Comparison of ENCODE assay signal across 8 mouse cellular contexts in the genomic region with DNA sequence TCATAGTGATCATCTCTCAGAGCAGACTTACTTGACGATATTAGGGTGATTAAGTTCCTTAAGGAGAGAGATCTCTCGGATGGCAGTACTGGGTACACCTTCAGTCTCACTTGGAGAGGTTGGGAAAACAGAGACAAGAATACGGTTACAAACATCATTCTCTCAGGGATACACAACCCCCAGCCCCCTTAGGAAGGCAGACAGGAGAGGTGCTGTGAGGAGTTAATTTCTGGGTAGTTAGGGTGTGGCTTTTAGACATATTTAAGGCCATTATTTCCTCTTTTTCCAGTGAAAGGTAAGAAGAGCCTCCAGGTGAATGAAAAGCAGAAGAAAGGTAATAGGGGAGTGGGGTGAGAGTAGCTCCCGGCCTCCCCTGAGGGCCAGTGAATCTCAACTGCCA. TPM values are rescaled to one million over a fixed set of nuclear protein-coding genes. Genes with fewer than 3 reads are reported as not detected.
DNase-seq lines count a peak whose midpoint lies in the region; ATAC-seq and TF ChIP-seq lines count a peak whose summit lies in the region.

A gene (plus strand): TSS at position 301 of the 400 bp plus-strand sequence.

- H3K27ac ChIP-seq in kidney, embryonic 16.5 days (ENCODE audit: low read length): peak within 1 kb of the TSS; percentile 99
- peak within 1 kb of the TSS; percentile 95 for H3K27ac ChIP-seq in embryonic facial prominence, embryonic 10.5 days (replicated peaks)
- H3K27ac ChIP-seq in intestine, embryonic 14.5 days (ENCODE audit: low read depth): peak within 1 kb of the TSS; percentile 98

- 3% methylated on average over 4 of the region's 4 CpGs for WGBS in kidney, embryonic 16.5 days
- 24% methylated on average over 4 of the region's 4 CpGs for WGBS in embryonic facial prominence, embryonic 10.5 days
- 13% methylated on average over 4 of the region's 4 CpGs for WGBS in intestine, embryonic 14.5 days

- no peak for ATAC-seq in kidney, embryonic 16.5 days (ENCODE audit: low FRiP score, low TSS enrichment)
- ATAC-seq in intestine, embryonic 14.5 days (replicated peaks; ENCODE audit: low FRiP score, low TSS enrichment, low read depth): no peak

- H3K9ac ChIP-seq in kidney, embryonic 16.5 days (replicated peaks; ENCODE audit: low read length): peak within 1 kb of the TSS; percentile 92
- peak within 1 kb of the TSS; percentile 89 for H3K9ac ChIP-seq in intestine, embryonic 14.5 days (ENCODE audit: low read length)

- no peaks in the 10 kb centered on the region for H3K9me3 ChIP-seq in kidney, embryonic 16.5 days (ENCODE audit: low read length)
- H3K9me3 ChIP-seq in embryonic facial prominence, embryonic 10.5 days: no peaks in the 10 kb centered on the region
- H3K9me3 ChIP-seq in intestine, embryonic 14.5 days (ENCODE audit: control insufficient read depth, low read length): no peaks in the 10 kb centered on the region

- H3K4me1 ChIP-seq in kidney, embryonic 16.5 days (ENCODE audit: insufficient read depth, low read length): peaks cover 25% of the 10 kb centered on the region
- peaks cover 33% of the 10 kb centered on the region for H3K4me1 ChIP-seq in embryonic facial prominence, embryonic 10.5 days
- peaks cover 18% of the 10 kb centered on the region for H3K4me1 ChIP-seq in intestine, embryonic 14.5 days (replicated peaks; ENCODE audit: control insufficient read depth, insufficient read depth, low read length)

- no peak for TF ChIP-seq POLR2A in myocyte (IDR thresholded peaks at IDR 0.05; ENCODE audit: insufficient read length, low read depth)

- H3ac ChIP-seq in myocyte (ENCODE audit: control insufficient read depth, insufficient read length): peak within 1 kb of the TSS; percentile 3

- peaks cover 35% of the 10 kb centered on the region for H3K36me3 ChIP-seq in kidney, embryonic 16.5 days (ENCODE audit: insufficient read depth, low read length)
- peaks cover 46% of the 10 kb centered on the region for H3K36me3 ChIP-seq in embryonic facial prominence, embryonic 10.5 days (replicated peaks)
- peaks cover 41% of the 10 kb centered on the region for H3K36me3 ChIP-seq in intestine, embryonic 14.5 days (ENCODE audit: control insufficient read depth, insufficient read depth, low read length)
- peaks cover 21% of the 10 kb centered on the region for H3K36me3 ChIP-seq in myocyte (ENCODE audit: control insufficient read depth, insufficient read depth)

- H3K27me3 ChIP-seq in kidney, embryonic 16.5 days (ENCODE audit: insufficient read depth, low read length): no peaks in the 10 kb centered on the region
- 0 out of 2 replicates have a peak, but pooled peaks cover 2% of the 10 kb centered on the region for H3K27me3 ChIP-seq in embryonic facial prominence, embryonic 10.5 days (replicated peaks; ENCODE audit: low read depth, poor library complexity, severe bottlenecking)
- H3K27me3 ChIP-seq in intestine, embryonic 14.5 days (replicated peaks; ENCODE audit: control insufficient read depth, insufficient read depth, low read length): no peaks in the 10 kb centered on the region
- no peaks in the 10 kb centered on the region for H3K27me3 ChIP-seq in myocyte (ENCODE audit: control insufficient read depth, insufficient read depth, insufficient read length)

- H3K4me2 ChIP-seq in kidney, embryonic 16.5 days (replicated peaks; ENCODE audit: low read depth, low read length): peak within 1 kb of the TSS; percentile 85
- peak within 1 kb of the TSS; percentile 77 for H3K4me2 ChIP-seq in intestine, embryonic 14.5 days (ENCODE audit: low read length)
- peak within 1 kb of the TSS; percentile 89 for H3K4me2 ChIP-seq in myocyte (ENCODE audit: low read depth)

- H3K79me2 ChIP-seq in myocyte (ENCODE audit: control insufficient read depth, insufficient read depth): peaks cover 12% of the 10 kb centered on the region

- peak within 1 kb of the TSS; percentile 94 for H3K4me3 ChIP-seq in kidney, embryonic 16.5 days (ENCODE audit: low read length)
- peak within 1 kb of the TSS; percentile 89 for H3K4me3 ChIP-seq in embryonic facial prominence, embryonic 10.5 days
- H3K4me3 ChIP-seq in intestine, embryonic 14.5 days (ENCODE audit: low read depth, low read length): peak within 1 kb of the TSS; percentile 87
- H3K4me3 ChIP-seq in myocyte: peak within 1 kb of the TSS; percentile 75

- no peak for DNase-seq in kidney, postnatal 4 days
- DNase-seq in embryonic facial prominence, embryonic 10.5 days (ENCODE audit: low spot score): no peak
- no peak for DNase-seq in intestine, embryonic 14.5 days (ENCODE audit: low spot score)
- DNase-seq in urinary bladder, adult 18-20 months (ENCODE audit: low spot score in 2 of 2): no peak
- DNase-seq in adrenal gland, postnatal 36 days: no peak
- DNase-seq in left cerebral cortex, postnatal 36 days (ENCODE audit: low spot score in 2 of 2): no peak

- intact Hi-C loops in left cerebral cortex, postnatal 36 days (cut with DNase I): no loop called here

TF ChIP-seq in myocyte, 11 proteins besides CTCF, POLR2A, EP300 and RAD21:
- no peak for TF ChIP-seq REST (IDR thresholded peaks at IDR 0.05; ENCODE audit: insufficient read depth, insufficient read length)
- TF ChIP-seq E2F4 (IDR thresholded peaks at IDR 0.05; ENCODE audit: insufficient read depth): no peak
- no peak for TF ChIP-seq POLR2AphosphoS2 (IDR thresholded peaks at IDR 0.05; ENCODE audit: insufficient read length, low read depth)
- TF ChIP-seq USF1 (IDR thresholded peaks at IDR 0.05; ENCODE audit: low read depth): no peak

RNA-seq across cellular contexts. Expression of the gene that starts here (rescaled TPM):
- polyA plus RNA-seq in kidney, embryonic 16.5 days (2015; fragmentation: Nextera tagmentation; extraction: Ambion mirVana): 1.5 and 1.7 TPM in 2 replicates
- polyA plus RNA-seq in embryonic facial prominence, embryonic 10.5 days (2016; fragmentation: Nextera tagmentation; extraction: Ambion mirVana): 8.6 and 17.3 TPM in 2 replicates
- 1.2 TPM in 2 replicates for polyA plus RNA-seq in intestine, embryonic 14.5 days (2014; fragmentation: Nextera tagmentation; extraction: Ambion mirVana)
- polyA plus RNA-seq in myocyte (2012; fragmentation: generic; extraction: Trizol): 0.17 TPM
- total RNA-seq in adrenal gland, postnatal 36 days (2021): 1 to 10 TPM in 1 of 2 experiments, under 1 TPM in 1; 0.82 to 1.4 TPM
- under 1 TPM; 0.48 to 0.79 TPM for total RNA-seq in left cerebral cortex, postnatal 36 days (2021)
